Mouse (Mus musculus): ENCODE measurements around the gene Maea.

Gene Maea

DNA sequence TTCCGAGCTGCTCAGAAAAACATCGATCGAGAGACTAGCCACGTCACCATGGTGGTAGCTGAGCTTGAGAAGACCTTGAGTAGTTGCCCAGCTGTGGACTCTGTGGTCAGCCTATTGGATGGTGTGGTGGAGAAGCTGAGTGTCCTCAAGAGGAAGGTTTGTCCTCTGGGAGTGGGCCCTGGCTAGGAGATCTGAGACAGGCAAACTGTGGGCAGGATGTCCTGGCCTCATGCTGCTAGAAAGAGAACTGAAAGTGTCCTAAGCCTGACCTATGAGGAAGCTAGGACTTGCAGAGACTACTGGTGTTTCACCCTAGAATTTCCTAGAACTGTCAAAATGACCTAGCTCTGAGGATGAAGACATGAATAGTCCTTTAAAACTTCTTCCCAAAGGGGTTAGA, 23.2 kb downstream of the Maea start:
- no peak for DNase-seq

DNA sequence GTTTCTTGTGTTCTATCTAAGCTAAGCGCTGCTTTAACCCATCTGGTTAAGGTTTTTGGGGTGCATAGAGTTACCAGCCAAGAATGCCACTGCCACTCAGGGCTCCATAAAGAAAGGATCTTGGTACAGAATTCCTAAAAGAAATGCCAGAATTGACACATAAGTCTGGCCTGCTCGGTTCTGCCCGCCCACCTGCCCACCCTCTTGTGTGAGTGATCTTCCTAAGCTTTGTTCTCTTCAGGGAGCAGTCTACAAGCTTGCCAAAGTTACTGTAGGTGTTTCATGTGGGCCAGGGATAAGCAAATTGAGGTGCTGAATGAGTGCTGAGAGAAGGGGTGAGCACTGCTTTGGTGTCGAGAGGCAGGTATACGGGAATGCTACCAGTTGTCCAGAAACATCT, 28.0 kb downstream of the Maea start:
- DNase-seq: no peak

GRCm38 (mm10) chr5:33368651-33369050, 33.3 kb downstream of the Maea start:
- no peak for DNase-seq

DNA sequence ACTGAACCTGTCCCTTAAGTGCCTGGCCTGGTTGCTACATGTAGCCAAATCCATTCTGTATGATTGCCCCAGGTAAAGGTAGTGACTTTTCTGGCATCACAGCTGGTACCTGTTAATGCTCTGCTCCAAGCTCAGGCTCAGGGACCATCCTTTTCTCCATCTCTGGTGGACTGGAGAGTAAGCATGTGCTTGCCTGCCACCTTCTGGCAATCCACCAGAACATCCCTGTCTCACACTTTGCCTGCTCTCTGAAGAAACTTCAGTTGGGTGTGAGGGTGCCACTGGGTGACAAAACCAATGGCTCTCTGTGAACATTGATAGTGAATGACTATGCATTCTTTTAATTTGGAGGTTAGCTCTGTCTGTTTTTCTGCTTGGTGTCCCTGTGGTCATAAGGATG, 35.8 kb downstream of the Maea start:
- DNase-seq: no peak

DNA sequence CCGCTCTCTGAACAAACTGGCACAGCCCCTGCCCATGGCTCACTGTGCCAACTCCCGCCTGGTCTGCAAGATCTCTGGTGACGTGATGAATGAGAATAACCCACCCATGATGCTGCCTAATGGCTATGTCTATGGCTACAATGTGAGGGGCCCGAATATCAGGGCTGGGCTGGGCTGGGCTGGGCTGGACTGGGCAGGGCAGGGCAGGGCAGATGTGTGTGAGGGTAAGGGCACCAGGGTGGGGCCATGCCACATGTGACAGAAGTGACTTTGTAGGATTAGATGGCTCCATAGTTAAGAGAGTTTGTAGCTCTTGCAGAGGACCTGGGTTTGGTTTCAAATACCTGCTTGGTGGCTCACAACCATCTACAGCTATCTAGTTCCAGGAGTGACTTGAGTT, 36.4 kb downstream of the Maea start:
- no peak for DNase-seq

- no peak for DNase-seq
Observed at GRCm38 (mm10) chr5:33372331-33373038, 37.2 kb downstream of the Maea start.

GRCm38 (mm10) chr5:33377176-33377575, 41.9 kb downstream of the Maea start:
- peak; percentile 17 for DNase-seq

- peak; percentile 70 for DNase-seq
Observed at GRCm38 (mm10) chr5:33377801-33378301, 42.5 kb downstream of the Maea start.

GRCm38 (mm10) chr5:33378302-33378854, 43.1 kb downstream of the Maea start, which contains the start of gene Uvssa:
Gene Uvssa, plus strand, starts transcription at chr5:33378549.
- DNase-seq: peak; percentile 100

DNA sequence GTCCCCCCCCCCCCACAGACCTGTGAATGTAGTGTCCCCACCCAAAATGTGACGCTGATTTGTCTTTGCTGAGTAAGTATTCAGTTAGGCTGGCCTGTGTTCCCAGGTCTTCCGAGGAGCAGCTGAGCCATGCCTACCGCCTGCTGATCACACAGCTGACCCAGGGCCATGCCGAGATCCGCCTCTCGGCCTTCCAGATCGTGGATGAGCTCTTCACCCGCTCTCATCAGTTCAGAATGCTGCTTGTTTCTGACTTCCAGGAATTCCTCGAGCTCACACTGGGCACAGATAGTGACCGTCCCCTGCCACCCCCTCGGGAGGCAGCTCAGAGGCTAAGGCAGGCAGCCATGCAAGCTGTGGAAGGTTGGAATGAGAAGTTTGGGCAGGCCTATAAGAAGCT, 52.2 kb downstream of the Maea start:
- DNase-seq: no peak

DNA sequence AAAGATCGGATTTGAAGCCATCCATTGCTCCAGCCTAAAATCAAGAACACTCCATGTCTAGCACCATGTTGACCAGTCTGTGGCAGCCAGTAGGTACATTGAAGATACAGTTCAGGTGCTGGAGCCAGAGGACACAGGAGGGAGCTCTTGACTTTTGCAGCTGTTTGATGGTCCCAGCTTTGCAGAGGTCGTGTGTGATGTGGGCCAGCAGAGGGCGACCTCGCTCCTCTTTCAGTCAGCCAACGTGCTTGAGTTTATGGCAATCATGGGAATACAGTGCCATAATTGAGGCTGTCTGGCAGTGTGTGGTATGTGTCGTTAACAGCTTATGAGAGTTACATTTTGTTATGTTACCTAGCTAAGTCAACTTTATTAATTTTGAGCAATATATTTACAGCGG, 58.5 kb downstream of the Maea start:
- peak; percentile 87 for DNase-seq

- DNase-seq: no peak
Observed at GRCm38 (mm10) chr5:33395693-33396092, 60.4 kb downstream of the Maea start.

DNA sequence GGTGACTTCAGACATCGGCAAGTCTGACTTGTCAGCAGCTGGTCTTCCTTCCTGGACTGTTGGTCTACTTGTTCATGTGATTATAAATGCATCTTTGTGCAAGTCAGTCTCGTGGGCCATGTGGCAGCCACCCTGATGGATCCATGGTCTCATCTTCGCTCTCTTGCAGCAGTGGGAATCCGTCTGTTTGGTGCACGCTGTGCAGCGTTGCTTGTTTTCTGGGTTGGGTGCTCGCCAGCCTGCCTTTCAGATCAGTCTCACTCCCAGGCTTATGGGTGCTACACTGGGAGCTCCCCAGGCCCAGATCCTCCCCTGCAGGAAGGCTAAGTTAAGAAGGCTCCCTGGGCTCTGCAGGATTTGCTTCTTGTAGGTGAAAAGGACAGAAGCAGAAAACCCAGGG, 61.5 kb downstream of the Maea start:
- DNase-seq: no peak

DNA sequence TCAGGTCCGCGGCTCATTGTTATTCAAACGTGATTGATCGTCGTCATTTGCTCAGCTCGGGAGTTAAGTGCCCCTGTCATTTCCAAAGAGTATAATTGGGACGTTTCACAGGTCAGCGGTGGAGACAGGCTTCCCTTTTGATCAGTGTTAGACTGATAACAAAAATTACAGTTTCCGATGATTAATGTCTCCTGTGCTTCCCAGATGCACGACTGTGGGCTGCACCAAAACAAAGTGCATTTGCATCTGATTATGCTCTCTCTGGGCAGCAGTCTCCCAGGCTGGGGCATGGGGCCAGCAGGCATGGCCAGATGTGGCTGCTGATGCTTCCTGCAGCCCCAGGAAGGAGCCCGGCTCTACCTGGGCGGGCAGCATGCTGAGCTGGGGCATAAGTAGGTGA, 65.5 kb downstream of the Maea start:
- no peak for DNase-seq

GRCm38 (mm10) chr5:33420313-33420712, 85.0 kb downstream of the Maea start:
- DNase-seq: no peak

All from thymus, postnatal 4 days (tissue).